Mouse (Mus musculus) lung, adult 2 months (tissue): Measurements from ENCODE around the gene Hp1bp3.

Experiments used
- CTCF ChIP-seq: fragments of 200-500 bp; IDR thresholded peaks from 2 replicates; pipeline ENCODE4 v1.5.1; 2011; ENCODE audit warnings: mild to moderate bottlenecking, low read length, control low read depth; ENCODE audit not compliant: insufficient read depth
- POLR2A ChIP-seq: fragments of 200-500 bp; IDR thresholded peaks from 2 replicates; pipeline ENCODE4 v1.6.1; 2011; ENCODE audit warnings: low read depth, mild to moderate bottlenecking, control low read depth, low read length, borderline replicate concordance; ENCODE audit errors: extremely low read depth

DNA sequence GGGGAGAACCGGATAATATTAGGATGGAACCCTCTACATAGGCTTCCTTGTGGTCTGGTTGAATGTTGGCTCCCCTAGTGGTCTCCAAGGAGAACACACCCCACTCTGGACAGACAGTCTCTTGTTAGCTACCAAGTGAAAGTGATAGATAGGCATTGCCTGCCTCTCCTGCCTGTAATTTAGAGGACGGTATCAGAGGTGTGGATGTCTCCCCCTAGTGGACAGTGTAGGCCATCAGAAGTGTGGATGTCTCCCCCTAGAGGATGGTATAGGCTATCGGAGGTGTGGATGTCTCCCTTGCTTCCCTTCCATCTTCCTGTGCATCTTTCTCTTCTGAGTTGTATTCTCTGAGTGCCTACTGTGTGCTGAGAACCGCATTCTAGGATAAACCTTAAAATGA is 66.7 kb downstream of the Hp1bp3 start:
- TF ChIP-seq CTCF (peak; percentile 99), POLR2A (no peak)
